Mouse (Mus musculus) fat pad, adult 2 months (tissue): ENCODE results near the gene Akr1c12.
"Not testable (repeated sequence)": the region's sequence is repeated elsewhere in the genome, so short reads cannot be mapped to it uniquely, and the experiment has no call there.

Experiments
- DNase-seq: peaks from one replicate; pipeline ENCODE4 v3.0.0-alpha.2; 2011; ENCODE audit warnings: low read depth, low spot score; ENCODE audit errors: extremely low read depth

Akr1c12 gene

DNA sequence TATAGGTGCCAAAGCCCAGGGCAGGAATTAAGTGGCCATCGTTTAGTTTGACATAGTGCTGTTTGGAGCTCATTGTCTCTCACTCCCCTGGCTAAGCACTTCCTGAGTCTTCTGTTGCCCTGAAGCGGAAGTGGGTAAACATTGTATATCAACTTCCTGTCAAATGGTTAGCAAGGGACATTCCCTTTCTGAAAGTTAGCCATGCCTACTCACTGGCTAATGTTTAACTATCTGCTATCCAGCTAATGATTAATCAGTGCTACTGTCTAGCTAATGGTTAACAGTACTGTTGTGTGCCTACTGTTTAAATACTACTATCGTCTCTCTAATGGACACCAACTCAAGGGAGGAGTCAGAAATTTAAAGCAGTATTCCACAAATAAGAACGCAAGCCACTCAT is at the start of gene Akr1c12:
Gene Akr1c12, minus strand, starts transcription at position 150 of the 400 bp plus-strand sequence.
- DNase-seq = no peak

DNA sequence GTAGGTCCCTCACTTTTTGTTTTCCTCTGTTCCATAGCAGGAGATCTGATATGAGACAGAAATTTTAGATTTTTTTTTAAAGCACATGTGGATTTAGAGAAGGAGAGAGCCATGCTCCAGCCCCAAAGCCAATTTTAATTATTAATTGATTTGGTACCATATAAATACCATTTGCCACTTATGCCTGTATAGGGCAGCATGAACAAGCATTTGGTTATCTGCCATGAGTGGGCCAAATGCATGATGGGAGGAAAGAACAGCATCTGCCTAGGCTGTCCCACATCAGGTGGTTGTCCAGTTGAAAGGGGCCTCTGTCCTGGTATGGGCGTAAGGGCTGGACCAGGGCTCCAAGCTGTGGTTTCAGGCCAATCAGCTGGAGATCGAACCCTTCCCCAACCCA is 39.5 kb upstream of the Akr1c12 start:
- DNase-seq = no peak

DNA sequence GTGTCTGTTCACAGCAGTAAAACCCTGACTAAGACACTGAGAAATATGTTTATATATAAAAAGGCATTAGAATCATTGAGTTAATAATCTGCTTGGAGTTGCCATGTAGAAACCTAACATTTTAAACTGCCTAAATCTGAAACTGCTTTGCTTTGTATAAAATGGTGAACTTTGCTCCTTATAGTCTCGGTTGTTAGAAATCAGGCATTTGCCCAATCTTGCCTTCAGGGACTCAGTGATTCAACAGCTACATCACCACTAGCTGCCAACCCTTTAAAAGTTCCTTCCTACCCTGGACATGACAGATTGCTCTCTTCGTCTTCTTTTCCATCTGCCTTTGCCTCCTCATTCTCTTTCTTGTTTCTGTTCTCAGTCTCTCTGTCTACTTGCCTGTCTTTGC is 34.7 kb upstream of the Akr1c12 start:
- DNase-seq = no peak

DNA sequence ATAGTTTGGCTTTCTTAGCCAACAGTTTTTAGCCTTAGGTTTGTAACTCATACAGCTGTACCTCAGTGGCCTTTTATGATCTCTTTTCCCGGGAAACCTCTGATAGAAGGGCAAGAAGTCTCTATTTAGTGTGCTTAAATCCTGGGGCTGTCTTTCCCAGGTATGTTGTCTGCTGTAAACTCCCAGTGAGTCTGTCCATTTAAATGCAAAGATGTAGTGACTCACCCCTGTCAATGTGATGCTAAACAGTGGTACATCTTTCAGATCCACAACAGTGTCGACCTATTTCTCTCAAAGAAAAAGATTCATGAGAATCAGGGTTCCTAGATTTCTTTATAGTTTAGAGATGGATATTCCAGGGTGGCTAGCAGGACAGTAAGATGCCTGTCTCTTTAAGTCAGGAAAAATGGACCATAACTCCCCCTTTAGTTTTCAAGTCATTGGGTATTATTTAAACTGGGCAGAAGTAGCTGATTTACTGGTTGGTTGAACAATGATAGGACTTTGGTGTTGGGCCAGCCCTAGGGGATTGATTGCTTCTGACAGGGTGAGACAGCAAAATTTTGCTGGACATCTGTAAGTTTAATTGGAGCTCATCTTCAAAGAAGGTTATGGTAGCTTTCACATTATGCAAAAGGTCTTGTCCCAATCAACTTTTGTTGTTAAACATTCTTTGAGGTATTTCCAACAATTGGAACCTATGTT is 25.8 kb upstream of the Akr1c12 start:
- no peak for DNase-seq

DNA sequence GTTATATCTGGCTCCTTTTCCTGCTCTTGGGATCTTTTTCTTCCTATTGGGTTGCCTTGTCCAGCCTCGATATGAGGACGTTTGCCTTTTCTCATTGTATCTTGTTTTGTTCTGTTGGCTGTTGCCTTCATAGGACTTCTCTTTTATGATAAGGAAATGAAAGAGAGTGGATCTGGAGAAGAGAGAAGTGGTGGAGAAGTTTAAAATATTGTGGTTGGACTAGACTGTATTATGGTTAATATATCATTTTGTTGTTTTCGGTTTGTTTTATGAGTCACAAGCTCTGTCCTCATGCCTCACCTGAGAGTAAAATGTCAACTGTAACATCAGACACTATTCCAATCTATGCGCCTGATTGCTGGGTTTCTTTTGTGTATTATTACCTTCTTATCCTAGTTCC is 17.8 kb upstream of the Akr1c12 start:
- no peak for DNase-seq

DNA sequence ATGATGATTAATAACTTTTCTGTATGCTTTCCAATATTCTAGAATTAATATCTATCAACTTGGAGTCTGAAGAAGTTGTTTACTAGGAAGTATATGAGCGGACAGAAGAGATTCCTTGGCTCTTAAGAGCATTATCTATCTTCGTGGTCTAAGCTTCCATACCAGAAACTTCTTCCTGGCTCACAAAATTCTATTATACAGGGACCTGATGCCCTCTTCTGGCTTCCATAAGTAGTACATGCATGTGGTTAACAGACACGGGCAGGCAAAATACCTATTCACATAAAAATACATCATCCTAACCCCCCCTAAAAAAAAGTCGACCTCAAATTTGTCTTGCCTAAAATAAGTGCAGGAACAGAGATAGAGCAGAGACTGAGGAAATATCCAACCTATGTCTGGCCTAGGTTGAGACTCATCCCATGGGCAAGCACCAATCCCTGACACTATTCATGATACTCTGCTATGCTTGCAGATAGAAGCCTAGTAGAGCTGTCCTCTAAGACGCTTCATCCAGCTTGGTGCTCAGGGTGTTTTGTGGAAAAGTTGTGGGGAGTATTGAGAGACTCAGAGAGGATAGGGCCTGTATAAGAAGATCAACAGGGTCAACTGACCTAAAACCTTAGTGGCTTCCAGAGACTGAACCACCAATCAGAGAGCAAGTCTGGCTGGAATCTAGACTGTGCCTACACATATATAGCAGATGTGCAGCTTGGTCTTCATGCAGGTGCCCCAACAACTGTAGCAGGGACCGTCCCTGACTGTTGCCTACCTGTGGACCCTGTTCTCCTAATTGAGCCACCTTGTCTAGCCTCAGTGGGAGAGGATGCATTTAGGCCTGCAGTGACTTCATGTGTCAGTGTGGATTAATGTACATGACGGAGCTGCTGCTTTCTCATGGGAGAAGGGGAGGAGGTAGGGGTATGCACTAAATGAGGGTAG is 2.5 kb upstream of the Akr1c12 start:
- DNase-seq = no peak

DNA sequence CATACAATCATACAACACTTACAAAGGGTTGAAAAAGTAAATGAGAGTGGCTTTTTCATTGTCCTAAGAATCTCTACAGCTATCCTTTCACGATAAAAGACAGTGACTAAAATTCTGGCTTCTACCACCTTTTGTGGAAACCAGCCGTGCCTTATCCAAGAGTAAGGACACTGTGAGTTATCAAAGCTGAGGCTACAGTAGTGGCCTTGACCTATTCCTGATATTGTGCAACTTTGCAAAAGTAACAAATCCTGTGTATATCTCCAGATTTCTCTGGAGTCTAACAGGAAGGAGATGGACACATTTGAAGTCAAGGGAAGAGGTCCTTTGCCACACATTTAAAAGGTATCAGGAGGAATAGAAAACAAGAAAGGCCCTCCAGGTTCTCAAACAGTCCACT is 1.7 kb downstream of the Akr1c12 start:
- no peak for DNase-seq

DNA sequence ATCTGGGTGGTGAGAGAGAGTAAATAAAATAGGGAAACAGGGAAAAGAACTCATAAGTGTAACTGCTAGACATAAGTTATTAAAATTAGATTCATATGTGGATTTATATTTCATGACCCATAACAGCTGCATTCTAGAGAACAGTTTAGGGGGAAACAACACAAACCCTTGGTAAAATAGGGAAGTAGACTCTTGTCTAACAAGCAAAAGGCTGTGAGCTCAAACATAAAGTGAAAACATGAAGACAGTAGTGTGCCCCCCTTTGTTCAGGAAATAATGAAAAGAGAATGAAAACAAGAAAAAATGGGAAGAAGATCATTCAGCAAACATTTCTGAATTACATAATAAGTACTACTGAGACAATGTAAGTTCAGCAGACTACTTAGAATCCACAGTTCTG is 8.4 kb downstream of the Akr1c12 start:
- DNase-seq = no peak

DNA sequence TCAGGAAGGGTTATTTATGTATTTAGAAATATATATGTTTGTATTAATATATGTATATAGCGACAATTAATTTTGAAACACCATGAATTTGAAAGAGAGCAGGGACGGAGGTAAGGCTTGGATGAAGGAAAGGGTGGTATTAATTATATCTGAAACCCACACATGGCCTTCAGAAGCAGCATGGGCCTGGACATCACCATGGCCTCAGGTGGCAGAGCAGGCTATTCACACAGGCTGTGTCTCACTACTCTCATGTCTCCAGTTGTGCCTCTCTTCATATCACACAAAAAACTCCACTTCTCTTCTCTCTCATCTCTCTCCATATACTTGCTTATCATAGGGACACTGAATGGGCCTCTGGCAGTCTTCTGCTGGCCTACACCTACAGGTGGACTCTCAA is 13.8 kb downstream of the Akr1c12 start:
- DNase-seq = not testable (repeated sequence)

DNA sequence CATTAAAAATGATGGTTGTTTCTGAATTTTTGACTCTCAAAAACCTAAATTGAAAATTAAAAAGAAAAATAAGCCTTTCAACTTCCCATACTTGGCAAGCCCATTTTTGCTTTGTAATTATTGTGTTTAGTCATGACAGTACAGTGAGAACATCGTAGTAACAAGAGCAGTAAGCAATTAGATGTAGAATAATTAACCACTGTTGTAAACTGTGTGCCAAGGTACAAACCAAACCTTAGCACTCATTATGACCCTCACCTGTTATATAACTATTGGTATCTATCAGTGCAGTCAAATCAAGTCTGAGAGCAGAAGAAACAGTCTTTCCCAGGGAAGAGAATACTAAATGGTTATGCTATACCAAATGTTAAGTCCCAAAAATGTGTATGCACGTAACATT is 14.2 kb downstream of the Akr1c12 start:
- DNase-seq = no peak

DNA sequence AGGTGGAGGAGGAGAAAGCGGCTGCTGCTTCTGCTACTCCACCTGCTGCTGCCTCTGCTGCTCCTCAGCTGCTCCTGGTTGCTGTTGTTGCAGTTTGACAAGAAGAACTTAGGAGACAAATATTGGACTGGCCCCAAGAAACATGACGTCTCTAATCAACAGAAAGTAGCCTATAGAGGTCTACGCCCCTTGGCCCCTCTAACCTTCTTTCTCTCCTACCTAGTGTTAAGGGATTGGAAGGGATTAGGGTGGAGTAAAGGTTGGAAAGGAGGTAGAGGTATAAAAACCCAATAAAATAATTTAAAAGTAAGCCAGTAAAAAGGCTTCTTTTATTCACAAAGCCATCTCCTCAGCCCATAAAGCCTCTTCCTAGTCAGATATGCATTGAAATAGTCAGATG is 14.6 kb downstream of the Akr1c12 start:
- DNase-seq = no peak

DNA sequence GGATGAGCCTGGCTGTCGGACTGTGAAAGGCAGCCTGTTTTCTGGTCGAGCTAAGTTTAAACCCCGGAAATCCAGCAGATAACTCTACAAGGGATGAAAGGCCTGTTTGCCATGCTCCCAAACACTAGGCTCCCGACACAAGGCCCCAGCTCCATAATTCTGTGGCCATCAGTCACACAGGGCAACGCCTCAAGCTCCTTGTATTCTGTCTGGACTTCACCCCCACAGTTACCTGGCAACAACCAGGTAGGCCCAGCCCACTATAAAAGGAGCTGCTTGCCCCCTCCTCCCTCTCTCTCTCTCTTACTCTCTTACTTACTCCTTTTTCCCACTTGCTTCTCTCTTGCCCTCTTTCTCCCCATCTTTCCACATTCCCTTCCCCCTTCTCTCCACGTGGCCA is 21.9 kb downstream of the Akr1c12 start:
- no peak for DNase-seq

DNA sequence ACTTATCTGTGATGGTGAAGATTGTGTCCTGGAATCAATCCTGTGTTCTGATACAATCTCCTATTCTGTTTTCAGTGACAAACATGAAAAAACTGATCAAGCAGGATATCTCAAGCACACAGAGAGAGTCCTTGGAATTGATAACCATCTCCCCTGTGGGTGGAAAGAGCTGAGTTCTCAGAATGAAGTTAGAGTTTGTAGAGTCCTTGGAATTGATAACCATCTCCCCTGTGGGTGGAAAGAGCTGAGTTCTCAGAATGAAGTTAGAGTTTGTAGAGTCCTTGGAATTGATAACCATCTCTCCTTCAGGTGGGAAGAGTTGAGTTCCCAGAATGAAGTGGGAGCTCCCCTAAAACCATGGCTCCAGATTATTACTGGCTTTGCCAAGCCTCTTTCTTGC is 22.3 kb downstream of the Akr1c12 start:
- DNase-seq = peak; percentile 34

DNA sequence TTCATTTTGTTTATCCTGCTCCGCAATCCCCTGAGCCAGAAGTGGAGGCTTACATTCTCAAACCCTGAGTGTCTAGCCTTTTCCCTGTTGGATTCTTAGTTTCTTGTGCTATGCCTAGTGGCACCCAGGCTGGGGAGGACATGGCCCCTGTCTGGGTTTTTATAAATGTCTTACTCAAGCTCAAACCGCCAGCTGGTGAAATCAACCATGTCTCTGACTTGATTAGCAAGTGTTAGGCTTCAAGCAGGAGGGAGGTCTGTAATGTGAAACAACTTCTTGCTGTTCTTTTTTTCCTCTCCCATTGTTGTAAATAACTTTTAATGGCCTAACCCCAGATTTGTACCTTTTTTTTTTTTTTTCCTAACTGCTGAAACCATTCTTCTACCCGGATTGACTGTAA is 29.9 kb downstream of the Akr1c12 start:
- DNase-seq = no peak

DNA sequence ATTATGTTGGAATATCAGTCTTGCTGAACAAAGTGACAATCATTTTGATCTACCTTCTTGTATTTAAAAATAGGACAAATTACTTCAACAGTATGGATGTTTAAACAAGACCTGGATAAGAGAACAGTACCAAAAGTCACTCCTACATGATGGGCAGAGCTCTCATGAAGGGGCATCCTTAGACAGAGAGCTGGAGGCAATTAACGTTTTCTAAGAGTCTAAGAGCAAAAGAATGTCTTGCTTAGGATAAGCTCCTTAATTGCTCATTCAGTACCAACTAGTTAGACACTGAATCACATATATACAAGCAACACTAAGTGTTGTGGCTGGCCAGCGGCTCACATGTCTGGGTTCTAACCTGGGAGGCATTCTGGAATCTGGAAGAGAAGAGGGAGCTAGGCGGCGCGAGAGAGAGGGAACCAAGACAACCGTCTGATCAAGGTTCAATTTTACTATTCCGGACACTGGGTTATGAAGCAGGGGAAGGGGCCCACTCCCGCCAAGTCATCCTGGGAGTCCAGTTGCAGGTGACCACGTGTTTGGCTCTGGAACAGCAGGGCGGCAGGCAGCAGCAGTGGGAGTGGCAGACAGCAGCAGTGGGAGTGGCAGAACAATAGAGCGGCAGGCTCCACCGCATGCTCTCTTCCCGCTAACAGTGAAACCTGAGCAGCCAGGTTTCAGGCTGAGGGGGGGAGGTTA is 34.2 kb downstream of the Akr1c12 start:
- DNase-seq = no peak

DNA sequence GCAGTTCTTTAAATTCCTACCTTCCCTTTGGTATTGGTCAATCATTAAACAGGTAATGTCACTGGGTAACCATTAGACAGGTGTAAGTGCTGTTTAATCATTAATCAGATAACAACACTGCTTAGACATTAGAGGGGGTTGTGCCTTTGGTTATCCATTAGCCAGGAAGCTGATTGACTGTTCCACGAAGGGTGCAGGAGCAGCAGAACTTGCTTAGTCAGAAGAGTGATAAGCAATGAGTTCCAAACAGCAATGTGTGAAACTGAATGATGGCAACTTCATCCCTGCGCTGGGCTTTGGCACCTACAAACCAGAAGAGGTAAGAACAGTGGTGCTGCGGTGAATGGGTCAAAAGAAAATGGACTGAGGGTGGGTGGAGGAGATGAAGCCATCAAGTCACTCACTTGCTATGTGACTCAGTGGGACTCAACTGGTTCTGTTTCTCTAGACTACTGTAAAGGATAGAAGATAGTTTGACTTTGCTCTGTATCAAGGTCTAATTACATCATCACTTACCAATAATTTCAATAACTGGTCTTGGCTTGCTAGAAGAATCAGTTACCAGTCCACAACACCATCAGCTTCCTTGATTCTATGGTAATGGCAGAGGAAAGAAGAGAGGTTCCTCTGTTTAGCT is 45.6 kb downstream of the Akr1c12 start:
- DNase-seq = no peak

DNA sequence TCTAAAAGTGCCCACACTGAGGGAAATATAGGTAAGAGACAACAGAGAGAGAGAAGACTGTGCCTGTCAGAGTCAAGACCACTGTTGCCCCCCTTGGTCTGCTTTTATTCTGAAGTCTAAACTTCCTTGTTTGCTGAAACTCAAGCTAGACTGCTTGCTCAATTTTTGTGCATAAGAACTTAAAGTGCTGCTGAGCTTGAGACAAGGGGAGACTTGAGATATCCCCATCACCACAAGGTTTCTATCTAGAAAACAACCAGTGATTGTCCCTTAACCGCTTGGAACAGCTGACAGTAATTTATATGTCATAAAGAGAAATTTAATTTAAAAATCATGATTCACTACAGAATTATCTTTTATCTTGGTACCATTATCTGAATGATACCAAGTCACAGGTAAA is 46.1 kb downstream of the Akr1c12 start:
- no peak for DNase-seq

DNA sequence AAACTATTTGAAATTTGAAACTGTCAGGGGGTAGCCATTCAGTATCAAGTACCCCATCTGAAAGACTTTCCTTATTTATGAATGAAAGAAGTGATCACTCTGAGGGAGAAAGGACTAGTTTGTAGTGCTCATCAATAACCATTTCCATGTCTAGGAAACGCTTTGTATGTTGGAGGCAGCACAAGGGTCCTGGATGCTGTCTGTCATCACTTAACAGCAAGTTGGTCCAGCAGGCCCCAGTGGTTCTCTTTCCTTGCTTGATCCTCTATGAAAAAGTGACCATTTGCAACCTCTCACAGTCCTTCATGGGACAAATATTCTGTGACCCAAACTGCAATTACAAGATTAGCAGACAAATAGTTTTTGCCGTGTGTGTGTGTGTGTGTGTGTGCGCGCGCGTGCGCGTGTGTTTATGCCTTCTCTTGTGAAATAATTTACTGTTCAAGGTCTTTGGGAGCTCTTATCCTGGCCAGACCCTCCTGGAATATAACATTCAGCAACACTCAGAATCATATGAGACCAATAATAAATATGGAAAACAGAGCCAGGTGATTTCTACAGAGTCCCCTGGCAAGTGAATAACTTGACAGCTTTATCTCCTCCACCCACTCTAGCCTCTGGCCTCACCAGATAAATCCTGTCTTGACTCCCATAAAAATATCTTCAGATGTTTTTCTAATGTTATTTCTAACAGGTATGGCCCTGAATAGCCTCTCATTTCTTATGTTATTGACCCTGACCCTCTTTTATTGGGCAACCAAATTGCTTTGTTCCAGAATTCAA is 48.2 kb downstream of the Akr1c12 start:
- DNase-seq = peak; percentile 75

DNA sequence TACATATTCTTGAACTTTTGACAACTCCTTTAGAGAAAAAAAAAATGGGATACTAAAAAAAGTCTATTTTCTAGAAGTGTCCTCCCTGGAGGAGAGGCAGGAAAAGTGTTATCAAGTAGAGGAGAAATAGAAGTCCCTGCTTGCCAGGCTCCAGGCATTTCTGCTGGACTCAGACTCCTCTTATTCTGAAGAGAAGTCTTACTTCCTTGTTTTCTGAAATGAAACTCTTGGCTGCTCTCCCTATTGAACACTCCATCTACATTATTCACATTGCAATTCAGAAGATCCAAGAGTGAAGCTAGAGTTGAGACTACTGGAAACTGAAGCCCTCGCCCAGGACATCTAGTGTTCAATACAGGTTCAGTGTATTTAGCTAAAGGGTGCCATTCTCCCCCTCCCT is 50.8 kb downstream of the Akr1c12 start, which contains the start of gene Akr1c19:
Gene Akr1c19, plus strand, starts transcription at position 260 of the 400 bp plus-strand sequence.
- DNase-seq = no peak
